Mouse (Mus musculus): ENCODE data around the gene Naxe.

The Naxe gene

GRCm38 (mm10) chr3:88049532-88049931, 8.8 kb downstream of the Naxe start:
- DNase-seq: peak; percentile 30

- peak; percentile 95 for DNase-seq
Measured at GRCm38 (mm10) chr3:88042661-88043421, 15.5 kb downstream of the Naxe start, which contains the start of gene Gpatch4. Gene Gpatch4 (plus strand): TSS chr3:88043108.

GRCm38 (mm10) chr3:88035561-88036293, 22.6 kb downstream of the Naxe start:
- DNase-seq: no peak

DNA sequence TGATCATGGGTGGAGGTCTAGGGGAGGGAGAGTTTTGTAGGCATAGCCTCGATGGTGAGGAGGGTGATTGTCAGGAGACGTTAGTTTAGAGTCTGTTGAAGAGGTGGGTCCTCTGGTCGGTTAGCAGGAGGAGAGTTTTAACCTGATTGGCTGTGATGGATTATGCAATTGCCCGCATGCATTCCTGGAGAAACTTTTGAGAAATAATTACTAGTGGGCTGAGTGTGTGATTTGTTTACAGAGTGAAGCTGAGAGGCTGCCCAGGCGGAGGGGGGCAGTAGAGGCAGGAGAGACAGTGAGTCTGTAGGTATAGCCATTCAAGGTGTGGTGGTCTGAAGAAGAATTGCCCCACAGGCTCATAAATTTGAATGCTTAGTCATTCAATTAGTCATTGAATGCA, 24.8 kb downstream of the Naxe start:
- DNase-seq: peak; percentile 40

- peak; percentile 82 for DNase-seq
Measured at GRCm38 (mm10) chr3:88030608-88031395, 27.5 kb downstream of the Naxe start.

- peak; percentile 16 for DNase-seq
Measured at GRCm38 (mm10) chr3:88027434-88028186, 30.7 kb downstream of the Naxe start, which contains the start of gene Hapln2. Gene Hapln2 (minus strand): TSS chr3:88027583.

GRCm38 (mm10) chr3:88026823-88027222, 31.5 kb downstream of the Naxe start:
- DNase-seq: no peak

DNA sequence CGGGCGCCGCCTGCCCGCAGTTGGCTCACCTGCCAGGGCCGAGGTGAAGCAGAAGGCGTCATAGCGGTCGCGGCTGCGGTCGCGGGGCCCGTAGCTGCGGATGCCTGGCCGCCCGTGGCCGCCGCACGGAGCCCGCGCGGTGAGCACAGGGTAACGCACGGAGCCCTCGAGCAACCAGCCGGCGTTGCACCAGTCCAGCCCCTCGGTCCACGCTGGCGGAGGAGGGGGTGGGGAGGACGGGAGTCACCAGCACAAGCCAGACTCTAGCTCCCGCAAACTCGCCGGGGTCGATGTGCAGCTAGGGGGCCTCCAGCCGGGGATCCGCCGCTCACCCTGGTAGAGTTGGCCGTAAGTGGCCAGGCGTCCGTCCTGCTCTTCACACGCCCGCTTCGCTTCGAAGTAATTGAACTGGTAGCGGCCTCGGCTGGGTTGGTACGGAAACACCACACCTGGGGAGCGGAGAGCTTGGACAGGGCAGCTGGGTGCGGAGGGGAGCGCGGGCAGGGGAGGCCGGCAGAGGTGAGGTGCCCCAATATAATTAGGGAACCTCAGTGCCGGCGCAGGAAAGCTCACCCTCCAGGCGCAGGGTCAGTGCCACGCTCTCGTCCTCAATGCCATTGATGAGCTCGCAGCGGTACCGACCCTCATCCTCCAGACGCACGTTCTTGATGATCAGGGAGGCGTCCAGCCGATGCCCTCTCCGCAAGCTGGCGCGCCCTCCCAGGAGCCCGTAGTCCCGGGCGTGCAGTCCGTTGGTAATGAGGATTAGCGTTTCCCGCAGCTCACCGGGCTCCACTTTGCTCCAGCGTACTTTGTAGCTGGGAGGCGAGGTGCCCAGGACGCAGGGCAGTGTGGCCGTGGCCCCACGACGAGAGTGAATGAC, 34.9 kb downstream of the Naxe start:
- DNase-seq: no peak

DNA sequence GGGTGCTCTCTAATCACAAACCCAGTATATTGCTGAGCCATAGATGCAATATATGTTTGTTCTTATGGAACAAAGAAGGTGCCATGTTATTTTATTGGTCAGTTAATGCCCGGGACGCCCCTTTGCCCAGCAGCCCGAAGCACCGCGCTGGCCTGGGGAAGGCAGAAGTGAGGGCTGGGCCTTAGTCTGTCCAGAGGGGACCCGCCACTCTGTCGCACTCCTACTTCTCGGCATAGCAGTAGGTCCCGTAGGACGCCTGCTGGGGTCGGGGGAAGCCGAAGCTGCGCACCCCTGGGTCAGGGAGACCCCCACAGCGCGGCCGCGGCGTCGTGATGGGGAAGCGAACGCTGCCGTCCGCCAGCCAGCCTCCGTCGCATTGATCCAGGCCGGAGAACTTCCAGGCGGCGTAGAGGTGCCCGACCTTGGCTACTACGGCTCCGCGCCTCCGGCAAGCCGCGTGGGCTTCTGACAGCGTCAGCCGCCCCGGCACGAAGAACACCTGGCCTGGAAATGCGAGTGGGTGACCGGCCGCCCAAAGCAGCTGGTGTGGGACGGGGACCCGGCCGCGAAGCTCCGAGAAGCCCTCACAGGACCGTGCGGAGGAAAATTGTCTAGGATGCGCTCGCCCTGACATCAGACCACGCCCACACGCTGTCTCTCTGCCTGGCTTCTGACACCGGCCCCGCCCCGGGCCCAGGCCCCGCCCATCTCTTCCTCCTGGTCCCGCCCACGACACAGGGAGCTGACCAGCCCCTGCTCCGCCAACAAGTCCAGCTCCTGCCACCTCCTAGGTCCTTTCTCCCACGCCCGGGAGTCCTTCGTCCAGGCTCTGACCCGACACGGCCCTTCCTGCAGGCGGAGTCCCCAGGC, 35.7 kb downstream of the Naxe start:
- peak; percentile 96 for DNase-seq

DNA sequence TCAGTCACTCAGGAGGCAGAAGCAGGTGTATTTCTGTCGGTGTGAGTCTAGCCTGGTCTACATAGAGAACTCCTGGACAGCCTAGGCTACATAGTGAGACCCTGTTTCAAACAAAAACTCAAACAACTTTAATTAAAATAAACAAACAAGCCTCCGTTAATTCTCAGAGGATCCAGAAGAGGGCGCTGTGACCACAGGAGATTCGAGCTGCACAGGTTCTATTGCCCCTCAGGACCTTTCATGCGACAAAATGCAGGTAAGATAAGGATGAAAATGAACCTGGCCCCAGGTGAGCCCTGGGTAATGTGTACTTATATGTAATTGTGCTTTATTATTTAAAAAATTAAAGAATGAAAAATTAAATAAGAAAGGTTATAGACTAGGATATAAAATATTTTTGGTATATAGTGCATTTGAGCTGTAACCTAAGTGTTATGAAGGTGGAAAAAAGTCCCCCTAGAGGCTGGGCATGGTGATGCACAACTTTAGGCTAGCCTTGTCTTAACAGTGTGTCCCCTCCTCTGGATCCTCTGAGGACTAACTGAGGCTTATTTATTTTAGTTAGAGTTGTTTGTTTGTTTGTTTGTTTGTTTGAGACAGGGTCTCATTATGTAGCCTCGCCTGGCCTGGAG, 47.5 kb downstream of the Naxe start:
- DNase-seq: peak; percentile 46

Data from lung, postnatal 10 days (tissue).